Mouse (Mus musculus) NIH3T3 (cell line): ENCODE measurements around the gene Dock9.

Experiments used
- DNase-seq: peaks from one replicate; pipeline ENCODE4 v3.0.0-alpha.2; 2012; ENCODE audit warnings: low read depth

Gene Dock9

GRCm38 (mm10) chr14:121620567-121620966, 177.1 kb downstream of the Dock9 start:
- DNase-seq: no peak

- DNase-seq: no peak
Observed at GRCm38 (mm10) chr14:121620157-121620556, 177.5 kb downstream of the Dock9 start.

DNA sequence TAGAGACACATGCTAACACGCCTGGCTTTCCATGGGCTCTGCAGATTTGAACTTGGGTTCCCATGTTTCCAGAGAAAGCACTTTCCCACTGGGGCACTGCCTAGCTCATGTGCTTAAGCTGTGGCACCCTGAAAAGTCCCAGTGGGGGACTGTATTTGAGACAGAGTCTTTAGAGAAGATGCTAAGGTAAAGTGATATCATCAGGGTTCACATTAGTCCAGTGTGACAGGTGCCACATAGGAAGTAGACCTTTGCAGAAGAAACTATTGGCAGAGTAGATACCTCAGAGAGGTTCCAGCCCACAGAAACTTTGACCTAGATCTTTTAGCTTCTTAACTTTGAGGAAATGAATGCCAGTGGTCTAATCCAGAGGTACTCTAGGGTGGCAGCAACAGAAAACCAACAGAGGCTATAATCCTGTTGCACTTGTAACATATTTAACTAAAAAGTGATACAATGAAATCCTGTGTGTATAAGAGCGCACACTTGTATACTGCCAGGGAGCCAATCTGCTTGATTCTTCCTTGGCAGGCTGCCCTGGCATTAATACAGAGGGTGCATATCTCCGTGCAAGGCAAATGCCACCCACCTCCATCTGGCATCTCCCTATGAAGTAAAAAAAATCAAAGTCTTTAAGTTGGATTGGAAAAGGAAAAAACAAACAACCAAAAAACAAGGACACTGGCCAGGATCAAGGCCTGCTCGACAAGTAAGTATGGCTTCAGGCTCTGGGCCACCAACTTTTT, 179.8 kb downstream of the Dock9 start:
- DNase-seq: no peak

- no peak for DNase-seq
Observed at GRCm38 (mm10) chr14:121615431-121615830, 182.2 kb downstream of the Dock9 start.

DNA sequence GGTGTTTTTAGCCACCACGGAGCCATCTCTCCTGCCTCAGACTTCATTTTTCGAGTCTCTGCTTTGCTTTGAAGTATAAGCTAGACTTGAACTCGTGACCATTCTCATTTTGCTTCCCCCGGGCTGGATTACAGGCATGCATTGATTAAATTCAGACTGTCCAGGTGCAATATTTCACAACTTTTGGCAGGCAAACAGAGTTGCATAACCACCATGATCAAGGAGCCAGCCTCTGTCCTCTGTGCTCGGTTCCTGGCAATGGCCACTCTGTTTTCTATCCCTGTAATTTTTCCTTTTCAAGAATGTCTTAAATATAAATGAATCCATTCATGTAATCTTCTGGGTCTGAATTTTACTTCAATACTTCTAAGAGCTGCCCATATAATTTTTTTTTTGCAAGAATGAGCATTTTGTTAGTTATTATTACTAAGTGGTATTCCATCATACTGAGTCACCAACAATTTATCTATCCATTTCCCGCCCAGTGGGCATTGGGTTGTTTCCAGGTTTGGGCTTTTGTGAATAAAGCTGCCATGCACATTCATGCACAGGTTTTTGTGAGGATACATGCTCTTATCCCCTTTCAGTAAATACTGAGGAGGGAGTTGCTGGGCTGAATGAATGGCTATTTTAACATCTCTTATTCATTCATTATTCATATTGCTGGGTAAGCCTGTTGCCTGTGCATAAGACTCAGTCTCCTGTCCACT, 183.0 kb downstream of the Dock9 start:
- peak; percentile 71 for DNase-seq

DNA sequence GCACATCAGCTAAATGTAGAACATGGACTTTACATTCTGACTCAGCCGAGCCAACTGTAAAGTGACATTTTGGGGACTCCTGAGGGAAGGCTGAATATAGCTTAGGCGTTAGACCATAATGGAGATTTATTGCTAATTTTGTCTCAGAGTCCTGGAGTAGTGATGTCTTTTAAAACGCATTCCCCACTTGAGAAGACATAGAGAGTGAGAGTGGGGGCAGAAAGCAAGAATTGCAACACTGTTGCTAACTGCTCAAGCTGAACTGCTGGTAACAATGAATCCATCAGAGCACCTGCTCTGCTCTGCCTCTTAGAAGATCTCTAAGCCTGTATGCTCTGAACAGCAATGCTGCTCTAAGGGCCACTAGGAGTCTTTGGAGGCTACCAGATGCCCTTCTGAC, 184.1 kb downstream of the Dock9 start:
- DNase-seq: no peak

DNA sequence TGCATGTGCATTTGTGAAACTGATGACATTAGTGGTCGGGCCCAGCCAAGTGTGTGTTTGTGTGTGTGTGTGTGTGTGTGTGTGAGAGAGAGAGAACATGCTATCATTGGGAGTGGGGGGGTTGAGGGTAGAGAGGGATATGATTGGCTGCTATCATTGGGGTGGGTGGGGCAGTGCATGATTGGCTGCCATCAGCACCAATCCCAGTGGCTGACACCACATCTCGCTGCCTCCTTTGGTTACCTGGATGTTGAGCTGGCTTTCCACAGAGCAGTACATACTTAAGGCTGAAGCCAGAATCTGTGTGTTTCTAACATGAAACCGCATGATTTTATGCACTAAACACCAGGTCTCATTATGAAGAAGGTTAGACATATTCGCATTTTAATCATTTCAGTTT, 184.7 kb downstream of the Dock9 start:
- no peak for DNase-seq

GRCm38 (mm10) chr14:121611533-121611932, 186.1 kb downstream of the Dock9 start:
- no peak for DNase-seq

GRCm38 (mm10) chr14:121611098-121611497, 186.5 kb downstream of the Dock9 start:
- peak; percentile 58 for DNase-seq

- DNase-seq: no peak
Observed at GRCm38 (mm10) chr14:121608522-121608921, 189.1 kb downstream of the Dock9 start.

DNA sequence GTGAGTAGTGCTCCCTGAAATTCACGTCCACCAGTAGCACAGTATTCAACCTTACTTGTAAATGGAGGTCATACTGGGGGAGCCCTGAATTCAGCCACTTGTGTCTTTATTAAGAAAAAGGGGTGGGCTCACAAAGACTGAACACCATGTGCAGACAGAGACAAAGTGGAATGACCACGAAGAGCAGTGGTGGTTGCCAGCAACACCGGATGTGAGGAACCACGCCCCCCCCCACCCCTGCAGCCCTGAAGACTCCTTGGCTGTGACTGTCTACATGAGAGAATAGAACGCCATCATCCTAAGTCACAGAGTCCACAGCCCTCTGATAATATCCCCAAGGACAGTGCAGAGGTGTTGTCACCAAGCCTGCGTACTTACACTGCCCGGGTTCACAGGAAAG, 191.2 kb downstream of the Dock9 start:
- no peak for DNase-seq

DNA sequence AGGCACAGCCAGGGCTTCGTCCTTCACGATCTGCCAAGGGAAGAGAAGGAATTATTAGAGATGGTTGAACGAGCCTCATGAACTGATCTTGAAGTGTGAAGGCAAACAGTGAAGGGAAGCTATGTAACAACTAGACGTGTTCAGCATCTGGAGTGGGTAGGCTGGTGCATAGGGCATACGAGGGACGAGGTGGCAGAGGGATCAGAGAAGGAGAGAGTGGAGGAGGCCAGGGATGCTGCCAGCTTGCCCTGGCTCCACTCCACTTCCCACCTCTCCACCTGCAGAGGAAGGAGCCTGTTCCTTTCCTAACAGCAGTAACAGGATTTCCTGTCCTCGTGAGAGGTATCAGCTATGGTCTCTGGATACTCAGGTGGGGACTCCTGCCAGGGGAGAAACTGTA, 192.4 kb downstream of the Dock9 start:
- no peak for DNase-seq

DNA sequence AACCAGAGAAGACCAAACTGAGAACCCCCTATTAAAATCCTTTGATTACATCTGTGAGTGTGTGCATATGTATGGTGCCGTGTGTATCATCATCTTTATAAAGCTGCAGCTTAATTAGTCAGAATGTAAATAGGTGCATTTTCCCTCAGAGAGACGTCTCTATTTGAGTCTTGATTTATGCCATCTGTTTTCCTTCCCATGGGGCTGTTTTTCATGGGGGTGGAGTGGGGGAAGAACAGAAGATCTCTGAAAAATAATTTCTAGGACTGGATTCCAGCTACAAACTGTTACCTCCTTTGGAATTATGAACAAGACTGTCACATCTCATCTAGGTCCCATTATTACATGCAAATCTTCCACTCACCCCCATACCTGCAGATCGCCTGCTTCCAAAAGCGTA, 193.1 kb downstream of the Dock9 start:
- DNase-seq: no peak

DNA sequence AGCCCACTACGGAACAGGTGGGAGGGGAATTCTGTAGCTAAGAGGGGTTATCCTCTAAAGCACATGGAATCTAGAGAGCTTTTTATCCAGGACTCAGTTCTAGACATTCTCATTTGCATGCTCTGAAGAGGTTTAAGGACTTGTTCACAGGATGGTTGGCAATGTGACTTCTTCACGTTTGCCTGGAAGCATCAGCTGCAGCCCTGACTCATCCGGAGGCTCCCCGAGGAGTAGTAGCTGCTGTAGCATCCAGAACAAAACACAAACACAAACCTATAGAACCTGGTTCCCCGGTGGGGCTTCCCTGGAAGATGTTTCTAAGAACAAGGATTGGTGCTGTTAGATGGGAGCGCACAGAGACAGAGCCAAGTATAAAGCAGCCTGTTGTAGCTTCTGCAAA, 195.0 kb downstream of the Dock9 start:
- DNase-seq: peak; percentile 12

- DNase-seq: no peak
Observed at GRCm38 (mm10) chr14:121600538-121600937, 197.1 kb downstream of the Dock9 start.

DNA sequence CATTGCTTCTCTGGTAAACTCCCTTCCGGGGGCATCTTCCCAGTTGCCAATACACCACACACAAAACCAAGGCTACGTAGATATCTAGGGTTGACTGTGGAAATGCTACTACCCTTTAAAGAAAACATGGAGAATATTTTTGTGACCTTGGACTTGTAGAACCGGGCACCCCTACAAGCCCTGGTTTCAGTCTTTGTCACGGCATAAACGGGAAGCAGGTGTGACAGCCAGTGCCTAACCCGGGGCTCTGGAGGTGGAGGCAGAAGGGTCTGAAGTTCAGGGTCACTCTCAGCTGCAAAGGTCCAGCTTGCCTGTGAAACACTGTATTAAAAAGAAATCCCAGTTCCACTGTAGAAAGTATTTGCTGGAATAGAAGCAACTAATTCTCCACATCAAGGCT, 200.6 kb downstream of the Dock9 start:
- no peak for DNase-seq

- no peak for DNase-seq
Observed at GRCm38 (mm10) chr14:121596631-121597030, 201.0 kb downstream of the Dock9 start.

GRCm38 (mm10) chr14:121594684-121595083, 203.0 kb downstream of the Dock9 start:
- DNase-seq: peak; percentile 12

GRCm38 (mm10) chr14:121593313-121593929, 204.2 kb downstream of the Dock9 start:
- no peak for DNase-seq

DNA sequence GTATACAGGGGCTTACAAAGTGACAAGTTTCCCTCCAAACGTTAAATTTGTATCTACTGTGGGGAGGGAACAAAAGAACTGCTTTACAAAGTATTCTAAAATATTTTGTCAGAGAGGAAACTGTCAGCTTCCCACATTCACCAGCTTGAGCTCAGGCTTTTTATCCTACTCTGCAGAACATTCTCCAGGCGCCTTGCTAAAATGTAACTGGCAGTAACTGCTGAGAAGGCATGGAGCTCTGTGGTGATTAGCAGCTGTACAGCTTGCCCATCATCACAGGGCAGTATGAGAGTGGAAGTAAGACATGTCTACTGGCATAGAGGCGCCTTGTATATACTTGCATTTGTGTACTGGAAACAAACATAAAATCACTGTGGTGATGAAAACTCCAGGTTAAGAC, 204.7 kb downstream of the Dock9 start:
- DNase-seq: no peak

DNA sequence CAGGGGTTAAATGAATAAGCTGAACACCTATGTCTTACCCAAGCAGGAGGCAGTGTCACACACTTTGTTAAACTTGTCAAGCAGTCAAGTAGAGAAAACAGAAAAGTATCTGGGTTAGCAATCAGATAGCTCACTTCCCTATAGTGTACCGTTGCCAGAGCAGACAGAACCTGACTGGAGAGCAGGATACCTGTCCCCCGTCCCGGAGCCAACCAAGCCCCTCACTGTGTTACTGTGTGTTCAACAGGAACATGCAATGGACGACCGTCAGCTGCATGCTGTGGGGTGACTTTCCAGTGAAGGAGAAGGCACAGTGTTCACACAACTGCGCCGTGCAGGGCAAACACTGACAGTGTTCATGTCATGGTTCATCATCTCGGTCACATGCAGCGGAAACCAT, 205.3 kb downstream of the Dock9 start:
- no peak for DNase-seq

DNA sequence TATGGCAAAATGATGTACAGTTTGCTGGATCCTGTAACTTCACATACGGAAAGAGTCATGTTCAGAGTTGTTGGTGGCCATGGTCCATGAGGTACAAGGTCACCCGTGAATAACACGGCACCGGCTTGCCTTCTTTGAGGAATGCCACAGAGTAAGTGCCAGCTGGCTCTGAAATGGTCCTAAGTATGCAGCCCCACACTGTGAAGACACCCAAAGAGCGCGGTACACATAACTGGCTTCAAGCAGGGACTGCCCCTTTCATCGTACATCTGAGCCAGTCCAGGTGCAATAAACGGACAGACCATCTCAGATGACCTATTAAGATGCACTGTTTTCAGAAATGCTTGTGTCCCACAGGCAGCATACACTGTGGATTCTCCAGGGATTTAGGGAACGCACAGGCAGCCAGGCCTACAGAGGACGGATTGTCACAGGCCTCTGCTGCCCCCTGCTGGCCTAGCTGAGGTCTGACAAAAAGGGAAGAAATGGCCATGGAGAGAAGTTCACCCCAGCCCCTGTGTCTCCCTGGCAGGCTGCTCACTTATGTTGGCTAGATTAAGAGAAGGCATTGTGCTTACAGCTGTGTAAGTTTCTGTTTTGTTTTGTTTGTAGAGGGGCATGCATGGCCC, 208.4 kb downstream of the Dock9 start:
- peak; percentile 74 for DNase-seq

DNA sequence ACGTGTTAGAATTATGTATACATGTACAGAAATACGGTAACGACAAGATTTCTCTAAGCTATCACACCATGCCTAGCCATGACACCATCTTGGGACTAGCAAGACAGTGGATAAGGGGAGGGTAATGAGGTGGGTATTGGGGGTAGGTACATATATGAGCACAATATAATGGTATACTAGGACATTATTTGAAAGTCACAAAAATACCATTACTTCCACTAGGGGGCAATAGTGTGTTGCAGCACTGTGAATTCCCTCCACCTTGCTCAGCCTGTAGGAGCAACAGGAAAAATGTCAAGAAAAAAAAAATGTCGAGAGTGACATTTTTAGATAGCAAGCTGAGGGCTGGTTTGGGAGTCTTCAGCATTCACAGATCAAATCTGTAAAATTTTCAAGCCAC, 209.2 kb downstream of the Dock9 start:
- peak; percentile 82 for DNase-seq
